Comparison of ENCODE assay signal across 27 mouse cellular contexts in genomic region chr1:23067715-23068114, GRCm38 (mm10). TPM values are rescaled to one million over a fixed set of nuclear protein-coding genes. Genes with fewer than 3 reads are reported as not detected.
"Had no signal": no experiment of that assay in that cellular context is flagged by ENCODE, and none has a peak within 500 bp of the region (broad histone marks: within the 10 kb centered on the region; RNA-seq: fewer than 3 reads in every experiment).

No protein-coding gene starts in this region.

- ATAC-seq: intestine, embryonic 15.5 days; liver, postnatal 0 days; lung, postnatal 0 days; midbrain, embryonic 13.5 days; midbrain, embryonic 16.5 days had no signal

- H3K4me2 ChIP-seq: intestine, embryonic 15.5 days; kidney, embryonic 15.5 days; limb, embryonic 12.5 days; limb, embryonic 15.5 days; liver, embryonic 11.5 days; lung, embryonic 14.5 days; midbrain, embryonic 13.5 days; stomach, embryonic 15.5 days had no signal

- H3K4me3 ChIP-seq: intestine, embryonic 15.5 days; kidney, embryonic 15.5 days; limb, embryonic 12.5 days; limb, embryonic 15.5 days; megakaryocyte, embryonic 14.5 days; midbrain, embryonic 10.5 days; midbrain, embryonic 13.5 days; stomach, embryonic 15.5 days had no signal

- H3K4me1 ChIP-seq: intestine, embryonic 15.5 days; kidney, embryonic 15.5 days; limb, embryonic 12.5 days; limb, embryonic 15.5 days; megakaryocyte, embryonic 14.5 days; midbrain, embryonic 10.5 days; midbrain, embryonic 13.5 days; stomach, embryonic 15.5 days had no signal

- H3K27me3 ChIP-seq: intestine, embryonic 15.5 days; kidney, embryonic 15.5 days; limb, embryonic 12.5 days; limb, embryonic 15.5 days; megakaryocyte, embryonic 14.5 days; midbrain, embryonic 13.5 days; stomach, embryonic 15.5 days had no signal

- H3K9ac ChIP-seq: intestine, embryonic 15.5 days; kidney, embryonic 15.5 days; limb, embryonic 12.5 days; limb, embryonic 15.5 days; liver, embryonic 14.5 days; liver, postnatal 0 days; lung, embryonic 14.5 days; midbrain, embryonic 13.5 days; stomach, embryonic 15.5 days had no signal

- H3K36me3 ChIP-seq: intestine, embryonic 15.5 days; kidney, embryonic 15.5 days; limb, embryonic 12.5 days; limb, embryonic 15.5 days; midbrain, embryonic 10.5 days; midbrain, embryonic 13.5 days; stomach, embryonic 15.5 days had no signal

- DNase-seq: kidney, adult 11 months; kidney, adult 8-10 months; kidney, postnatal 10 days; kidney, postnatal 4 days; left cerebral cortex, postnatal 4 days; liver, postnatal 0 days; lung, embryonic 14.5 days; right cerebral cortex, postnatal 14 days; spleen, adult 18-20 months; thymus, adult 18-20 months; thymus, postnatal 4 days had no signal

- H3K9me3 ChIP-seq: intestine, embryonic 15.5 days; kidney, embryonic 15.5 days; limb, embryonic 12.5 days; limb, embryonic 15.5 days; megakaryocyte, embryonic 14.5 days; midbrain, embryonic 10.5 days; midbrain, embryonic 13.5 days; stomach, embryonic 15.5 days had no signal

- H3K27ac ChIP-seq: intestine, embryonic 15.5 days; kidney, embryonic 15.5 days; limb, embryonic 12.5 days; limb, embryonic 15.5 days; liver, embryonic 14.5 days; midbrain, embryonic 10.5 days; midbrain, embryonic 13.5 days; stomach, embryonic 15.5 days had no signal

RNA-seq across cellular contexts. Expression of gene 4933415F23Rik, which starts 34.3 kb away (rescaled TPM):
- total RNA-seq: left cerebral cortex, adult 8-10 months; left cerebral cortex, postnatal 14 days; left cerebral cortex, postnatal 4 days had no signal
- polyA plus RNA-seq: intestine, embryonic 15.5 days; kidney, embryonic 15.5 days; limb, embryonic 12.5 days; limb, embryonic 15.5 days; liver, embryonic 11.5 days; liver, embryonic 14.5 days; liver, postnatal 0 days; lung, embryonic 14.5 days; lung, postnatal 0 days; midbrain, embryonic 10.5 days; neural tube, embryonic 11.5 days; neural tube, embryonic 14.5 days; stomach, embryonic 15.5 days had no signal
